In genomic region chr1:87108564-87108963, GRCm38 (mm10) we compare ENCODE assay signal across 23 mouse cellular contexts. TPM values are rescaled to one million over a fixed set of nuclear protein-coding genes. Genes with fewer than 3 reads are reported as not detected.
A peak's percentile ranks its signal among the peaks of the same experiment; 100 is the strongest.
DNase-seq lines count a peak whose midpoint lies in the region; ATAC-seq and TF ChIP-seq lines count a peak whose summit lies in the region.
"Had no signal": no experiment of that assay in that cellular context is flagged by ENCODE, and none has a peak within 500 bp of the region (broad histone marks: within the 10 kb centered on the region; RNA-seq: fewer than 3 reads in every experiment).

No protein-coding gene starts in this region.

- no peak overlapping the region for H3K4me2 ChIP-seq in intestine, embryonic 16.5 days (ENCODE audit: low read depth, low read length)
- H3K4me2 ChIP-seq in intestine, embryonic 15.5 days (replicated peaks): no peak overlapping the region
- no peak overlapping the region for H3K4me2 ChIP-seq in midbrain, embryonic 11.5 days
- H3K4me2 ChIP-seq in intestine, postnatal 0 days (replicated peaks; ENCODE audit: low read depth): no peak overlapping the region
- no peak overlapping the region for H3K4me2 ChIP-seq in lung, postnatal 0 days (replicated peaks; ENCODE audit: low read depth, low read length)

- TF ChIP-seq EP300 in lung, postnatal 0 days (IDR thresholded peaks at IDR 0.05): no peak

- 80% methylated on average over 4 of the region's 4 CpGs for WGBS in intestine, embryonic 16.5 days
- WGBS in intestine, embryonic 15.5 days: 86% methylated on average over 4 of the region's 4 CpGs
- 82% methylated on average over 4 of the region's 4 CpGs for WGBS in midbrain, embryonic 11.5 days
- WGBS in midbrain, embryonic 10.5 days: 84% methylated on average over 4 of the region's 4 CpGs
- 64% methylated on average over 4 of the region's 4 CpGs for WGBS in intestine, postnatal 0 days
- 77% methylated on average over 4 of the region's 4 CpGs for WGBS in lung, postnatal 0 days

- no peaks in the 10 kb centered on the region for H3K27me3 ChIP-seq in intestine, embryonic 16.5 days (replicated peaks; ENCODE audit: control insufficient read depth, insufficient read depth, low read length)
- H3K27me3 ChIP-seq in intestine, embryonic 15.5 days (replicated peaks): no peaks in the 10 kb centered on the region
- H3K27me3 ChIP-seq in midbrain, embryonic 11.5 days (ENCODE audit: control insufficient read depth, insufficient read depth, low read length): no peaks in the 10 kb centered on the region
- no peaks in the 10 kb centered on the region for H3K27me3 ChIP-seq in midbrain, embryonic 10.5 days (ENCODE audit: low read depth, poor library complexity, severe bottlenecking)
- H3K27me3 ChIP-seq in intestine, postnatal 0 days (replicated peaks; ENCODE audit: control insufficient read depth, insufficient read depth, low read length): no peaks in the 10 kb centered on the region
- no peaks in the 10 kb centered on the region for H3K27me3 ChIP-seq in lung, postnatal 0 days (replicated peaks; ENCODE audit: insufficient read depth, low read length)
- H3K27me3 ChIP-seq: CH12.LX, Patski had no signal

- DNase-seq in midbrain, embryonic 11.5 days (ENCODE audit: low spot score, missing footprints): peak; percentile 31
- DNase-seq in midbrain, embryonic 10.5 days (ENCODE audit: low spot score): no peak
- DNase-seq in lung, postnatal 0 days (ENCODE audit: low spot score): no peak
- DNase-seq: adrenal gland, adult 2 months; adrenal gland, adult 8-10 months; adrenal gland, postnatal 10 days; adrenal gland, postnatal 14 days; adrenal gland, postnatal 25 days; adrenal gland, postnatal 36 days; B cell, adult 2 months; cerebellum, adult 11 months; cerebellum, adult 11-12 months; cerebellum, adult 18-20 months had no signal

- no peak for TF ChIP-seq CTCF in intestine, postnatal 0 days (IDR thresholded peaks at IDR 0.05; ENCODE audit: low read depth)
- TF ChIP-seq CTCF in lung, postnatal 0 days (IDR thresholded peaks at IDR 0.05): no peak

- H3K36me3 ChIP-seq in intestine, embryonic 16.5 days (ENCODE audit: control insufficient read depth, insufficient read depth, low read length): no peaks in the 10 kb centered on the region
- H3K36me3 ChIP-seq in intestine, embryonic 15.5 days: no peaks in the 10 kb centered on the region
- no peaks in the 10 kb centered on the region for H3K36me3 ChIP-seq in midbrain, embryonic 11.5 days (ENCODE audit: control insufficient read depth, insufficient read depth, low read length)
- H3K36me3 ChIP-seq in midbrain, embryonic 10.5 days: no peaks in the 10 kb centered on the region
- H3K36me3 ChIP-seq in intestine, postnatal 0 days (ENCODE audit: control insufficient read depth, insufficient read depth): no peaks in the 10 kb centered on the region
- no peaks in the 10 kb centered on the region for H3K36me3 ChIP-seq in lung, postnatal 0 days (ENCODE audit: insufficient read depth, low read length)
- H3K36me3 ChIP-seq: G1E had no signal

- no peak overlapping the region for H3K9ac ChIP-seq in intestine, embryonic 16.5 days (ENCODE audit: low read depth, low read length)
- H3K9ac ChIP-seq in intestine, embryonic 15.5 days: no peak overlapping the region
- H3K9ac ChIP-seq in midbrain, embryonic 11.5 days (ENCODE audit: low read length): no peak overlapping the region
- no peak overlapping the region for H3K9ac ChIP-seq in intestine, postnatal 0 days (ENCODE audit: low read depth, low read length)
- H3K9ac ChIP-seq in lung, postnatal 0 days (replicated peaks; ENCODE audit: low read depth): no peak overlapping the region

- H3K9me3 ChIP-seq in intestine, embryonic 16.5 days (ENCODE audit: control insufficient read depth, low read length): no peaks in the 10 kb centered on the region
- H3K9me3 ChIP-seq in intestine, embryonic 15.5 days: no peaks in the 10 kb centered on the region
- H3K9me3 ChIP-seq in midbrain, embryonic 11.5 days (ENCODE audit: control insufficient read depth, low read length): no peaks in the 10 kb centered on the region
- H3K9me3 ChIP-seq in midbrain, embryonic 10.5 days (replicated peaks): no peaks in the 10 kb centered on the region
- H3K9me3 ChIP-seq in intestine, postnatal 0 days (ENCODE audit: control insufficient read depth): no peaks in the 10 kb centered on the region
- H3K9me3 ChIP-seq in lung, postnatal 0 days (ENCODE audit: low read length): no peaks in the 10 kb centered on the region
- H3K9me3 ChIP-seq: G1E had no signal

- H3K27ac ChIP-seq in intestine, embryonic 16.5 days (ENCODE audit: low read length): no peak overlapping the region
- H3K27ac ChIP-seq in intestine, embryonic 15.5 days: no peak overlapping the region
- no peak overlapping the region for H3K27ac ChIP-seq in midbrain, embryonic 11.5 days (ENCODE audit: low read depth, low read length)
- no peak overlapping the region for H3K27ac ChIP-seq in midbrain, embryonic 10.5 days (replicated peaks)
- H3K27ac ChIP-seq in intestine, postnatal 0 days (ENCODE audit: low read depth, low read length): peak overlapping the region; percentile 83
- H3K27ac ChIP-seq in lung, postnatal 0 days (ENCODE audit: low read length): no peak overlapping the region

- no peak overlapping the region for H3K4me3 ChIP-seq in intestine, embryonic 16.5 days (ENCODE audit: low read length)
- H3K4me3 ChIP-seq in intestine, embryonic 15.5 days (replicated peaks): no peak overlapping the region
- no peak overlapping the region for H3K4me3 ChIP-seq in midbrain, embryonic 11.5 days (ENCODE audit: low read depth, low read length)
- H3K4me3 ChIP-seq in midbrain, embryonic 10.5 days: no peak overlapping the region
- H3K4me3 ChIP-seq in intestine, postnatal 0 days (ENCODE audit: low read depth, low read length): no peak overlapping the region
- H3K4me3 ChIP-seq in lung, postnatal 0 days (ENCODE audit: low read depth, low read length): no peak overlapping the region

- H3K4me1 ChIP-seq in intestine, embryonic 16.5 days (ENCODE audit: control insufficient read depth, insufficient read depth, low read length): no peaks in the 10 kb centered on the region
- no peaks in the 10 kb centered on the region for H3K4me1 ChIP-seq in intestine, embryonic 15.5 days (replicated peaks)
- H3K4me1 ChIP-seq in midbrain, embryonic 11.5 days (ENCODE audit: control insufficient read depth, insufficient read depth, low read length): no peaks in the 10 kb centered on the region
- H3K4me1 ChIP-seq in midbrain, embryonic 10.5 days: no peaks in the 10 kb centered on the region
- no peaks in the 10 kb centered on the region for H3K4me1 ChIP-seq in intestine, postnatal 0 days (replicated peaks; ENCODE audit: control insufficient read depth, insufficient read depth, low read length)
- no peaks in the 10 kb centered on the region for H3K4me1 ChIP-seq in lung, postnatal 0 days (ENCODE audit: insufficient read depth, low read depth, low read length)

- ATAC-seq in intestine, embryonic 16.5 days: peak; percentile 55; the same call in 1 of the 2 replicates
- no peak for ATAC-seq in intestine, embryonic 15.5 days
- ATAC-seq in midbrain, embryonic 11.5 days (ENCODE audit: low FRiP score): no peak
- ATAC-seq in intestine, postnatal 0 days: peak; percentile 84
- ATAC-seq in lung, postnatal 0 days: no peak
- ATAC-seq: activated CD4-positive, CD25-positive, alpha-beta regulatory T cell, adult 4 months; CD4-positive, CD25-positive, alpha-beta regulatory T cell, adult 4 months; Patski had no signal

RNA-seq across cellular contexts. Expression of gene Alpi, which starts 7.2 kb away (rescaled TPM):
- 256 and 345 TPM in 2 replicates for polyA plus RNA-seq in intestine, embryonic 16.5 days (2015; fragmentation: Nextera tagmentation; extraction: Ambion mirVana)
- polyA plus RNA-seq in intestine, embryonic 15.5 days (2015; fragmentation: Nextera tagmentation; extraction: Ambion mirVana): 113 and 131 TPM in 2 replicates
- polyA plus RNA-seq in midbrain, embryonic 11.5 days (2014; fragmentation: Nextera tagmentation; extraction: Ambion mirVana): not detected in 2 replicates
- polyA plus RNA-seq in midbrain, embryonic 10.5 days (2016; fragmentation: Nextera tagmentation; extraction: Ambion mirVana): not detected in 2 replicates
- polyA plus RNA-seq in intestine, postnatal 0 days (2015; fragmentation: Nextera tagmentation; extraction: Ambion mirVana): 1,275 and 1,389 TPM in 2 replicates
- not detected in 2 replicates for polyA plus RNA-seq in lung, postnatal 0 days (2015; fragmentation: Nextera tagmentation; extraction: Ambion mirVana)
- polyA plus RNA-seq: activated CD4-positive, CD25-positive, alpha-beta regulatory T cell, adult 4 months; brain, embryonic 14.5 days; C2C12; CD4-positive, CD25-positive, alpha-beta regulatory T cell, adult 4 months; G1E had no signal

RNA-seq across cellular contexts. Expression of gene Akp3, which starts 16.2 kb away (rescaled TPM):
- polyA plus RNA-seq in intestine, embryonic 16.5 days (2015; fragmentation: Nextera tagmentation; extraction: Ambion mirVana): 0.10 TPM in 1 of 2 replicates, not detected in the other
- polyA plus RNA-seq in intestine, embryonic 15.5 days (2015; fragmentation: Nextera tagmentation; extraction: Ambion mirVana): 0.11 TPM in 1 of 2 replicates, not detected in the other
- not detected in 2 replicates for polyA plus RNA-seq in midbrain, embryonic 11.5 days (2014; fragmentation: Nextera tagmentation; extraction: Ambion mirVana)
- polyA plus RNA-seq in midbrain, embryonic 10.5 days (2016; fragmentation: Nextera tagmentation; extraction: Ambion mirVana): not detected in 2 replicates
- 2.7 and 3.6 TPM in 2 replicates for polyA plus RNA-seq in intestine, postnatal 0 days (2015; fragmentation: Nextera tagmentation; extraction: Ambion mirVana)
- not detected in 2 replicates for polyA plus RNA-seq in lung, postnatal 0 days (2015; fragmentation: Nextera tagmentation; extraction: Ambion mirVana)
- polyA plus RNA-seq: activated CD4-positive, CD25-positive, alpha-beta regulatory T cell, adult 4 months; adrenal gland, adult 2 months; C2C12; CD4-positive, CD25-positive, alpha-beta regulatory T cell, adult 4 months; G1E had no signal

RNA-seq across cellular contexts. Expression of gene Alppl2, which starts 18.8 kb away (rescaled TPM):
- polyA plus RNA-seq in intestine, embryonic 16.5 days (2015; fragmentation: Nextera tagmentation; extraction: Ambion mirVana): not detected in 2 replicates
- polyA plus RNA-seq in intestine, embryonic 15.5 days (2015; fragmentation: Nextera tagmentation; extraction: Ambion mirVana): not detected in 2 replicates
- polyA plus RNA-seq in midbrain, embryonic 11.5 days (2014; fragmentation: Nextera tagmentation; extraction: Ambion mirVana): not detected in 2 replicates
- not detected in 2 replicates for polyA plus RNA-seq in midbrain, embryonic 10.5 days (2016; fragmentation: Nextera tagmentation; extraction: Ambion mirVana)
- polyA plus RNA-seq in intestine, postnatal 0 days (2015; fragmentation: Nextera tagmentation; extraction: Ambion mirVana): not detected in 2 replicates
- polyA plus RNA-seq in lung, postnatal 0 days (2015; fragmentation: Nextera tagmentation; extraction: Ambion mirVana): 0.06 TPM in 1 of 2 replicates, not detected in the other
- polyA plus RNA-seq: activated CD4-positive, CD25-positive, alpha-beta regulatory T cell, adult 4 months; adrenal gland, adult 2 months; brain, embryonic 14.5 days; C2C12; CD4-positive, CD25-positive, alpha-beta regulatory T cell, adult 4 months; G1E; Patski had no signal

RNA-seq across cellular contexts. Expression of gene Ecel1, which starts 47.8 kb away (rescaled TPM):
- 0.95 and 1.1 TPM in 2 replicates for polyA plus RNA-seq in intestine, embryonic 16.5 days (2015; fragmentation: Nextera tagmentation; extraction: Ambion mirVana)
- polyA plus RNA-seq in intestine, embryonic 15.5 days (2015; fragmentation: Nextera tagmentation; extraction: Ambion mirVana): 2.4 and 2.5 TPM in 2 replicates
- 2.7 and 3.1 TPM in 2 replicates for polyA plus RNA-seq in midbrain, embryonic 11.5 days (2014; fragmentation: Nextera tagmentation; extraction: Ambion mirVana)
- polyA plus RNA-seq in midbrain, embryonic 10.5 days (2016; fragmentation: Nextera tagmentation; extraction: Ambion mirVana): 3.7 and 5.0 TPM in 2 replicates
- 0.64 and 0.67 TPM in 2 replicates for polyA plus RNA-seq in intestine, postnatal 0 days (2015; fragmentation: Nextera tagmentation; extraction: Ambion mirVana)
- polyA plus RNA-seq in lung, postnatal 0 days (2015; fragmentation: Nextera tagmentation; extraction: Ambion mirVana): 0.17 and 0.39 TPM in 2 replicates
- polyA plus RNA-seq: G1E had no signal

Comparison
In these comparisons a context has a peak if more than half of its experiments do, and no peak if none do; other contexts are left out.
1. ATAC-seq: peak in intestine, embryonic 16.5 days (single experiment) and intestine, postnatal 0 days (single experiment); none in intestine, embryonic 15.5 days (single experiment), midbrain, embryonic 11.5 days (single experiment) and lung, postnatal 0 days (single experiment).
2. RNA of gene Alpi, which starts 7.2 kb away (polyA plus RNA-seq): 1,275 to 1,389 TPM in intestine, postnatal 0 days, 256 to 345 TPM in intestine, embryonic 16.5 days and 113 to 131 TPM in intestine, embryonic 15.5 days; not detected in midbrain, embryonic 11.5 days, not detected in midbrain, embryonic 10.5 days and not detected in lung, postnatal 0 days; every median in the first group is over 100 times any median in the second.